Comparison of ENCODE assay signal across 28 mouse cellular contexts in the genomic region with DNA sequence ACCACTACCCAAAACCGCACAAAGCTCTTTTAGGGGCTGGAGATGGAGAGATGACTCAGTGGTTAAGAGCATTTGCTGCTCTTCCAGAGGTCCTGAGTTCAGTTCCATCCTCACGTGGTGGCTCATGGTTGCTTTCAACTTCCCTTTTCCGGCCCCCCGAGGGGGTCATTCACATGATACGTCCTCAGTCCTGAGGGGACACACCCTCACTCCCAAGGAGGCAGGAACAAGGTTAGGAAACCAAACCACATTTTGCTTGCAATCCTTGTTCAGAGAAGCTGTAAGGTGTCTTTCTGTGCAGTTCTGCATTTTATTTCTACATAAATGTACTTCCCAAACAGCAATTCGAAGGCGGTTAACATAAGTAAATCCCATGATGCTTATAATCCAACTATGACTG. TPM values are rescaled to one million over a fixed set of nuclear protein-coding genes. Genes with fewer than 3 reads are reported as not detected.
"Had no signal": no experiment of that assay in that cellular context is flagged by ENCODE, and none has a peak within 500 bp of the region (broad histone marks: within the 10 kb centered on the region; RNA-seq: fewer than 3 reads in every experiment).

No protein-coding gene starts in this region.

- DNase-seq: kidney, adult 11 months; kidney, adult 8-10 months; kidney, postnatal 10 days; kidney, postnatal 36 days; left cerebral cortex, postnatal 4 days; lung, embryonic 14.5 days; right cerebral cortex, adult 18-20 months; right cerebral cortex, postnatal 14 days; thymus, adult 18-20 months; thymus, postnatal 36 days had no signal

- H3K4me1 ChIP-seq: intestine, embryonic 15.5 days; kidney, embryonic 15.5 days; limb, embryonic 12.5 days; limb, embryonic 15.5 days; liver, embryonic 12.5 days; liver, embryonic 15.5 days; midbrain, embryonic 10.5 days; midbrain, embryonic 13.5 days; neural tube, embryonic 12.5 days; neural tube, embryonic 15.5 days had no signal

- H3K4me3 ChIP-seq: intestine, embryonic 15.5 days; kidney, embryonic 15.5 days; limb, embryonic 12.5 days; limb, embryonic 15.5 days; liver, embryonic 12.5 days; liver, embryonic 15.5 days; megakaryocyte, embryonic 14.5 days; midbrain, embryonic 10.5 days; midbrain, embryonic 13.5 days; neural tube, embryonic 12.5 days; neural tube, embryonic 15.5 days had no signal

- H3K27ac ChIP-seq: intestine, embryonic 15.5 days; kidney, embryonic 15.5 days; limb, embryonic 12.5 days; limb, embryonic 15.5 days; liver, embryonic 12.5 days; liver, embryonic 15.5 days; midbrain, embryonic 10.5 days; midbrain, embryonic 13.5 days; neural tube, embryonic 12.5 days; neural tube, embryonic 15.5 days had no signal

- H3K9ac ChIP-seq: intestine, embryonic 15.5 days; kidney, embryonic 15.5 days; limb, embryonic 12.5 days; limb, embryonic 15.5 days; liver, embryonic 12.5 days; liver, embryonic 15.5 days; lung, embryonic 14.5 days; midbrain, embryonic 13.5 days; neural tube, embryonic 12.5 days; neural tube, embryonic 15.5 days had no signal

- H3K4me2 ChIP-seq: intestine, embryonic 15.5 days; kidney, embryonic 15.5 days; limb, embryonic 12.5 days; limb, embryonic 15.5 days; liver, embryonic 12.5 days; liver, embryonic 15.5 days; lung, embryonic 14.5 days; midbrain, embryonic 13.5 days; neural tube, embryonic 12.5 days; neural tube, embryonic 15.5 days had no signal

- ATAC-seq: intestine, embryonic 15.5 days; liver, embryonic 12.5 days; midbrain, embryonic 13.5 days; midbrain, embryonic 16.5 days had no signal

- H3K36me3 ChIP-seq: intestine, embryonic 15.5 days; kidney, embryonic 15.5 days; limb, embryonic 12.5 days; limb, embryonic 15.5 days; liver, embryonic 12.5 days; liver, embryonic 15.5 days; midbrain, embryonic 10.5 days; midbrain, embryonic 13.5 days; neural tube, embryonic 12.5 days; neural tube, embryonic 15.5 days had no signal

- H3K9me3 ChIP-seq: intestine, embryonic 15.5 days; kidney, embryonic 15.5 days; limb, embryonic 12.5 days; limb, embryonic 15.5 days; liver, embryonic 12.5 days; liver, embryonic 15.5 days; megakaryocyte, embryonic 14.5 days; midbrain, embryonic 10.5 days; midbrain, embryonic 13.5 days; neural tube, embryonic 12.5 days; neural tube, embryonic 15.5 days had no signal

- H3K27me3 ChIP-seq: intestine, embryonic 15.5 days; kidney, embryonic 15.5 days; limb, embryonic 12.5 days; limb, embryonic 15.5 days; midbrain, embryonic 13.5 days; neural tube, embryonic 12.5 days; neural tube, embryonic 15.5 days had no signal

RNA-seq across cellular contexts. Expression of a gene that starts 14.4 kb away (rescaled TPM):
- polyA plus RNA-seq: limb, embryonic 12.5 days; liver, embryonic 12.5 days had no signal

RNA-seq across cellular contexts. Expression of a gene that starts 55.3 kb away (rescaled TPM):
- total RNA-seq: layer of hippocampus, postnatal 14 days; left cerebral cortex, adult 8-10 months; left cerebral cortex, postnatal 14 days; left cerebral cortex, postnatal 4 days had no signal
- polyA plus RNA-seq: intestine, embryonic 15.5 days; kidney, embryonic 15.5 days; limb, embryonic 12.5 days; limb, embryonic 15.5 days; liver, embryonic 12.5 days; liver, embryonic 15.5 days; lung, embryonic 14.5 days; midbrain, embryonic 10.5 days; midbrain, embryonic 13.5 days; midbrain, embryonic 16.5 days; neural tube, embryonic 12.5 days; neural tube, embryonic 15.5 days; spleen, adult 2 months; stomach, embryonic 16.5 days; urinary bladder, adult 2 months had no signal

RNA-seq across cellular contexts. Expression of a gene that starts 57.4 kb away (rescaled TPM):
- total RNA-seq: layer of hippocampus, postnatal 14 days; left cerebral cortex, postnatal 14 days; left cerebral cortex, postnatal 4 days had no signal
- polyA plus RNA-seq: intestine, embryonic 15.5 days; kidney, embryonic 15.5 days; limb, embryonic 12.5 days; liver, embryonic 12.5 days; liver, embryonic 15.5 days; lung, embryonic 14.5 days; midbrain, embryonic 10.5 days; midbrain, embryonic 13.5 days; midbrain, embryonic 16.5 days; neural tube, embryonic 12.5 days; neural tube, embryonic 15.5 days; stomach, embryonic 16.5 days had no signal
